Mouse (Mus musculus) B cell, adult 2 months (primary cell): ENCODE measurements around the gene Shisa4.

Experiments
- DNase-seq, 2 experiments: peaks; one replicate each; pipeline ENCODE4 v3.0.0; 2022

Gene Shisa4

DNA sequence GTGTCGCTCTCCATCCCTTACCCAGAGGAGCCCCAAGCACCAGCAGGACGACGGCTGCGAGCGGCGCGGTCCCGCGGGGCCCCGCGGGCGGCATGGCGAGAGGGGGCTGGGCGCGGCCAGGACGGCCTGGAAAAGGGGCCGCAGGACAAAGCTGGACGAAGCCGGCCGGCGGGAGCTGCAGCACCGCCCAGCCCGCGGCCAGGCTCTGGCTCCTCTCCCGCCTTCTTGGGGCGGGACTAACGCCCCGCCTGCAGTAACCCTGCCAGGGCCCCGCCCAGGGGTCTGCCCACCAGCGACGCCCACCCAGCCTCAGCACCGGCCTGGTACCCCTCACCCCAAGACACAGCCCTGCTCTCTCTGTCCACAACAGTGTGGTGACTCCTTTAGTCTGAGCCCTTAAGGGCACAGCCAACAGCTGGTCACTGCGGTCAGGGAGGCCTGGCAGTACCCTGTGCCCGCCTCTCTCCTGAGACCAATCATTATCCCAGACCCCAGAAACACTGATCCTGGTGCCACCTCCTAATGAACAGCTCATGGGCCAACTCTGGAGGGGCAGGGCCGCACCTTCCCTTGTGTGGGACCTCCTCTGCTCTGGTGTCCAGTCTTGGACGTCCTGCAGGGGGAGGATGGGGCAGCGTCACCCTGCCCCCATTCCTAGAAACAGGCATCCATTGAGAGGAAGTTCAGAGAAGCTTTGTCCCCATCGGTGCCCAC, at the start of gene Shisa4:
Gene Shisa4, minus strand, starts transcription at position 370 of the 714 bp plus-strand sequence.
- DNase-seq = no peak

DNA sequence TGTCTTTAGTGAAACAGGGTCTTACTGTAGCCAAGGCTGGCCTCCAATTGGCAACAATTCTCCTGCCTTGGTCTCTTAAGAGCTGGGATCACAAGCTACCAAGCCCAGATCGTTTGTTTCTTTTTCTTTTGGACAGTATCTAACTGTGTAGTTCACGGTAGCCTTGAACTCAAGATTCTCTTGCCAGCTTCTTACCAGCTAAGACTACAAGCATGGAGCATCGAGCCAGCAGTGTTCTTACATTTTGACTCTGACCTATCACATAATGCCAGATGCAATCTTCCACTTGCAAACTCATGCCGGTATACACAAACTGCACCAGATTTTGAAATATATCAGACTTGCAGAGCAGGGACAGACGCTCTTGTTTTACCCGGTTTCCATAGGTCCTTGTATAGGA, 47.7 kb upstream of the Shisa4 start:
- no peak for DNase-seq

DNA sequence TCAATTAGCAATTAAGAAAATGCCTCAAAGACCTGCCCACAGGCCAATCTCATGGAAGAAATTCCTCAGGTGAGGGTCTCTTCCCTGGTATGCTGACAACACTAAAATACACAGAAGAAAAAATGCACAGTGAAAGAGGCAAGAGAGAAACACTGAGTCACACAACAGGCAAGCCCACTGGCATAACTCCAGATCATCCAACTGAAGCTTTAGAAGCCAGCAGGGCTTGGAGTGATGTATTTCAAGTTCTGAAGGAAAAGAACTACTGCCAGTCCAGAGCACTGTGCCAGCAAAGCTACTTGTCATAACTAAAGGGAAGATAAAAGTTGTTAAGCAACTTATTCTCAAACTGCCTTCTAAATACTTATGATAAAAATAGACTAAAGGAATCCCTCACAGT, 39.0 kb upstream of the Shisa4 start:
- no peak for DNase-seq

DNA sequence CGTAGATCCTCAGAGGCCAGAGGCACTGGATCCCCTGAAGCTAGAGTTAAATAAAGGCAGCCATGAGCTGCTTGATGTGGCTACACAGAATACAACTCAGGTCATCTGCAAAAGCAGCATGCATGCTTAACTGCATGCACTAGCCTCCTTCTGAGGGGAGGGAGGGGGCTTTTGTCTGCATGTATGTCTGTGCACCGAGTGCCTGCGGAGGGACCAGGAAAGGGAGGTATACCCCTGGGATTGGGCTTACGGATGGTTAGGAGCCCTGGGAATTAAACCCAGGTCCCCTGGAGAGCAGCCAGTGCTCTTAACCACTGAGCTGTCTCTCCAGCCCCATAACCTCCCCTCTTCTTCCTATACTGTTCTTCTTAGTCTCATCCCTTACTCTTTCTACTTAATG, 37.1 kb upstream of the Shisa4 start:
- DNase-seq = no peak

DNA sequence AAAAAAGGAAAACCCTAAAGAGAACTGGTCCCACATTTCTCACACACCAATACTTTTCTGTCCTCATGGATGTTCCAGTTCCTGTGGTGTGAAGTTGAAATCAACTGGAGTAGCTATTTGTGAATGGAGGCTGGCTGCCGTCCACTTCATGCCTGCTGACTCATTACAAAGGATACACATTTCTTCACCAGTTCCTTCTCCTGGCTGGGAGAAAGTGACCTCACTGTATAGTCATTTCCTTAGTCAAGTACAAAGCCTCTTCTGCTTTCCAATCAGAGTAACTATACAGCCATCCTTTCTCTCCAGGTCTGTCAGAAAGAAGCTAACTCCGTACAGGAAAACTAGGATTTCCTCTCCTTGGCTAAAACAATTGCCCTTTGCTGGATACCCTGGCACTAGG, 35.9 kb upstream of the Shisa4 start:
- no peak for DNase-seq

DNA sequence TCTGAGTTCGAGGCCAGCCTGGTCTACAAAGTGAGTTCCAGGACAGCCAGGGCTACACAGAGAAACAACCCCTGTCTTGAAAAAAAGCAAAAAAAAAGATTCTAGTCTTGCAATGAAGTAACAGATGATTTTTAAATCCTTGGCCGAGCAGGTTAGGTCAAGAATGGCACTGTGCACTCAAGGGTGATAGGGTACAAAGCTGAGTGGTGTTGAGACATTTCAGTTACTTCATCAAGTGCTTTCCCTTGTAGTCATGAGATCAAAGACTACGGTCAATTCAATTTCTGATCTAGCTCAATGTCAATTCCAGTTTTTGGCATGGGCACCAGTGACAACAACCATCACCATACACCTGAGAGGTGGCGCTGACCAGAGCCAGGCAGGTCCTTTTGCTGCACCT, 33.9 kb upstream of the Shisa4 start:
- no peak for DNase-seq

DNA sequence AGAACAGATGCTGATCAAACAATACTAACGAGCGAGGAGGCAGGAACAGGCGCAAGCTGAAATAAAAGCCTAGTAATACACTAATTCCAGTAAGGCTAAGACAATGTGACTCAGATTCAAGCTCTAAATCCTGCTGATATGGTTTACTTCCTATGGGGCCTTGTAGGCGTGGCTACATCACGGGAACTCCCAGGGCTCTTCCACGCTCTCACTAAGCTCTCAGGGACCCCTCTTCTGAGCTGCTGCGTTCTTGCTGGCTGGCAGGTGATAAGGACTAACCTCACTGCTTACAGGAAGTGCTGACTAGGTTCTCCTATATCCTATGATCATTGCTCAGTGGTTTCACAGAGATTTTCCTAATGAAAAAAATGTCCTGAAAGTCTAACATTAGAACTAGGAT, 30.3 kb upstream of the Shisa4 start:
- DNase-seq = no peak

DNA sequence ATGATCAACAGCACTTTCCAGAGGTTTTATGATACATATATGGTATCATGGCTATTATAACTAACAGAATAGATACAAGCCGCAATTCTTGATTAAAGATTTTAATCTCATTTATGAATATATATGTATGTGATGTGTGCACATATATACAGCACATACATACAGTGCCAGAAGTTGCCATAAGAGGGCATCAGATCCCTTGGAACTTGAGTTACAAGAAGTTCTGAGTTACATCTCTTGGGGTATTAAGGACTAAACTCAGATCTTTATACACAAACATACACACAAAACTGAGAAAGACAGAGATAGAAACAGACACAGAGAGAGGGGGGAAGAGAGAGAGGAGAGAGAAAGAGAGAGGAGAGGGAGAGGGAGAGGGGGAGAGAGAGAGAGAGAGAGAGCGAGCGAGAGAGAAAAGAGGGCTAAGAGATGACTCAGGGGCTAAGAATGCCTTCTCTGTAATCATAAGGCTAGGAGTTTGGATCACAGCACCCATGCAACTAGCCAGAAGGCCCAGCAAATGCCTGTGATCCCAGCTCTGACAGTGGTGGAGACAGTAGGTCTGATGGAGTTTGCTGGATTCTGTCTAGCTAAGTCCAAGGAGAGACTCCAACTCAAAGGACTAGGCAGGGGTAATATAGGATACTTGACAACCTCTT, 26.5 kb upstream of the Shisa4 start:
- DNase-seq = no peak

DNA sequence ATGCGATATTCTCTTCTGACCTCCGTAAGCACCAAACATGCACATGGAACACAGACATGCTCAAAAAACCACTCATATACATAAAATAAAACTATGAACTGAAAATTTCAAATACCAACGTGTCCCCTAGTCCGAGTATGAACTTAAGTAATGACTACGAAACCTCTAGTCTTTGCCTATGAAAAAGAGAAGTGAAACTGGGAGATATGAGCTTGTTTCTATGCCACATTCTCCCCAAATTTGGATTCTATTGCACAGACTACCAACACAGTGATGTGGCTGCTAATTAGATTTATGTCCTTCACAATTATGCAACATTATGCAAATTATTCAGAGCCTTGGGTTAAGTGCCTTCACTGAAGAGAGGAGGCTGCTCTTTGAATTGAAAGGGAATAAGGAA, 24.4 kb upstream of the Shisa4 start:
- peak; percentile 2 to 9 for DNase-seq

DNA sequence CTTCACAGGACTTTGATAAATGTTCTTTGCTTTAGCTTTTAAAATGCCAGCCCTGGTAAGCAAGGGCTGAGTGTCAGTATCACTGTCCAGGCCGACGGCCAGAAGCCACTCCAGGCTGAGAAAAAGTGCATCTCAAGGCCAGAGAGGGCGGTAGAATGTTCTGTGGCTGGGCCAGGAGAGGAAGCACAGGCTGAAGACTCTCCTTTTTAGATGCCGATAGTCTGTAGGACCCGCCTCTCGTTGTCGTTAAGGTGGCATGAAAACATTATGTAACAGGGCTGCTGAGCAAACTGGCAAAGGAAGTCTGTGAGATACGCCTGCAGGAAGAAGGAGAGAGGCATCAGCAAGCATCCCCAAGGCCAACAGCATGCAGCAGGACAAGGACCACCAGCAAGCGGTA, 10.1 kb upstream of the Shisa4 start:
- no peak for DNase-seq

DNA sequence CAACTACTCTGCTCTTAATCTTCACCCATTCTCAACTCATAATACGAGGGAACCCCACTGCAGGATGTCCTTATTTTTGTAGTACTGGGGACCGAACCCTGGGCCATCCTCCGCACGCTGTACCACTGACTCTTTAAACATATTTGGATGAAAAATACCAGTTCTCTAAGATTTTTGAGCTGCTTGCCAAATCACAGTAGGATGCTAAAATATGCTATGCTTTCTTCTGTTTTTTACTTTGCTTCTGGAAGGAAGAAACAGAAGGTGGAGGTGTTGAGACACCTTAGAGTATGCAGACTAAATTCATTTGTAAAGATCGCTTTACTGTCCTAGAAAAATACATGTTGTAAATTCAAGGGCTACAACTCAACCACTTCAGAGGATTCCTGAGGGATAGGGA, 9.1 kb upstream of the Shisa4 start:
- DNase-seq = no peak

DNA sequence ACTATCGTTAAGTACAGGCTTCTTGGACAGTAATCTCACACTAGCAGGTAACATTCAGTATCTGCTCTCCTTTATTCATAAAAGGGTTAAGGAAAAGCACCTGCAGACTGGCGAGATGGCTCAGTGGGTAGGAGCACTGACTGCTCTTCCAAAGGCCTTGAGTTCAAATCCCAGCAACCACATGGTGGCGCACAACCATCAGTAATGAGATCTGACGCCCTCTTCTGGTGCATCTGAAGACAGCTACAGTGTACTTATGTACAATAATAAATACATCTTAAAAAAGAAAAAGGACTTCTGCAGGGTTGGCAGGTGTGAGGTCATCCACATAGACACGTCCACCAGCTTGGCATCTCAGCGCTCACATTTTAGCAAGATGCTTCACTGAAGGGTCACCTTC, 6.5 kb upstream of the Shisa4 start:
- DNase-seq = peak; percentile 19

DNA sequence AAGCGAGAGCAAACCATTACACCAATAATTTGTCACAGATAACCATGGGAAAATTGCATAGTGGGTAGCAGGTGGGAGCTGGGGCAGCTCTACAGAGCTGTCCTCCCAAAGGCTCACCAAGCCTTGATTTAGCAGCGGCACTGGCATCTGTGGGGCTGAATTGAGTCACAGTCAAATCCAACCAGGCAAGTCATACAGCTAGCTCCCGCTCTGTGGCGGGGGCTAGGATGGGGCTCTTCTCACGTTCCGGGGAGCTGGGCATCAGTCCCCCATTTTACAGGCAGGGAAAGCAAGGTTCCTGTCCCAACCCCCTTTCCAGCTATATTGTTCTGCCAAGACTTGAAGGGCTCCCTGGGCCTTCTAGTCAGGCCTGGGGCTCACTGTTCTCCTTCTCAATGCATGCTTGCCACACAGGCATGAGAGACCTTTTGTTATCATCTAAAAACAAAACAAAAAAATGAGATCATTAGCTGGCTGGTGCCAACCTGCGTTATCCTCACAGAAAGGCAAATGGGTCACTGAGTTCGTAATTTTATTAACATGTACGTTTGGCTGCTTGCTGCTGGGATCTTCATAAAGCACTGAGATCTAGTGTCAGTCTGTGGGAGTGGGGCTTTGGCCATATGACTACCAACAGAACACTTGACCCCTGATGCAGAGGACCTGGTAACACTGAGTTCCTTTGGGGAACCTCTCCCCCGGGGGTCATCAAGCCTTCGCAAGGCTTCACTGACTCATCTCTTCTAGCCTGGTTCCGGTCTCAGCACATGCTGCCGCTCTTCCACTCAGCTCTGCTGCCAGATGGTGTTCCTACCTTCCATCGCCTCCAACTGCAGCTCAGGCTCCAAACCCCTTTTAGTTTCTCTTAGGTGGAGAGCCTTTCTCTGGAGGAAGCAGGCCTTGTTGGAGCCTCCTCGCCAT, 5.3 kb upstream of the Shisa4 start:
- DNase-seq = no peak

DNA sequence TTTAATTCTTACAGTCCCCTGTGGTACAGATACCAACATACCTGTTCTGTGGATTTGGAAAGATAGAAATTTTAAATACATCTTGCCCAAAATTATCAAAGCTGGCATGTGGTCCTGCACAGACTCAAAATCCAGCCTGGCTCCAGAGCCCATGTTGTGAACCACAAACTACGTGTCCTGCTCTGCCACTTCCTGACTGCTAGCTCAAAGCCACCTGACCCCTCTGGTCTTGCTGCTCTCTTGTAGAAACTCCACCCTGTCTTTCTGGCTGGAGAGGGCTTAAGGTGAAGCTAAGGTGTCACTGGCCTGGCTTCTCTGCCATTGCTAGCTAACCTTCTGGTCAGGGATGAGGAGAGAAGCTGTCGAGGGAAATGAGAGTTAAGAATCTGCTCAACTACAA, 4.0 kb upstream of the Shisa4 start:
- DNase-seq = no peak

DNA sequence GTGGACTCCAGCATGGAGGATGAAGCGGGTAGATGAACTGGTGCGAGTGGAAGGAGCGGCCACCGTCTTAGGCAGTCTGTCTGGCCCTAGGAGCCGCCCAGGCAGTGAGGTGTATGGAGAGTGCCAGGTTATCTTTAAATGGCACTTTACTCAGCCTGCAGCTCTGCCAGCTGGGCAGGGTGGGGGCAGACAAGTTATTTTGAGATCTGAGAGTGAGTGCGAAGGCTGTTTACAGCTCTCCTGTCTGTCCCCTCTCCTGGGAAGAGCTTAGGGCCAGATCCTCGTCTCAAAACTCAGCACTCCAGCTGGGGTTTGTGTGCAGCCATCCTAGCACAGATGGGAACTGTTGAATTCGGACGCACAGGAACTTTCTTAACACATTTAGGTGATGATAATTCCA, 3.5 kb upstream of the Shisa4 start:
- DNase-seq = no peak

DNA sequence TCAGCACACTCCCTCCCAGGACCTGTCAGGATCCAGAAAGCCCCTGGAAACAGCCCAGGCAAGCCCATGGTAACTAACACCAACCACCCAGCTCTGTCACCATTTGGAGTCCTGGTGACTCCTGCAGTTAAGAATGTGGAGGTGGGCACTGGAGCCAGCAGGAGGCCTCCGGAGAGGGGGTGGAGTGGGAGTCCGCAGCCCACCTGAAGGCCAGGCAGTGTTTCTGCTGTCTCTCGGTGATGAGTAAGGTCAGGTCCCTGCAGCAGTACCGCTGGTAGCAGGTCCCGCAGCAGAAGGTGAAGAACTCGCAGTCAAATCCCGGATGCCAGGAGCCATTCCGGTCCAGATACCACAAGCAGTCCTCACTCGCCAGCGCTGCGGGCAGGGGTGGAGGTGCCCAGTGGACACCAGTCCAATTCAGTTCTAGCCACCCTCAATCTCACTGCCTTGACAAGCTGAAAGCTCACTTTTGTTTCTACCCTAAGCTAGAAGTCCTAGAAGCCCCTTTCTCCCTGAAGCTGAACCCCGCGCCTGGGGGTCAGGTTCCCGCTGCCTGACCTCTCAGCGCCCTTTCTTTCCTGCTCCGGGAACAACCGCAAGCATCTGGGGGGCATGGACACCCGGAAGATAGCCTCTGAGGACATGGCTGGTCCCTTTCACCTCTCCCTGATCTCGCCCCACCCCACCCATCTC, 716 bp downstream of the Shisa4 start:
- no peak for DNase-seq

DNA sequence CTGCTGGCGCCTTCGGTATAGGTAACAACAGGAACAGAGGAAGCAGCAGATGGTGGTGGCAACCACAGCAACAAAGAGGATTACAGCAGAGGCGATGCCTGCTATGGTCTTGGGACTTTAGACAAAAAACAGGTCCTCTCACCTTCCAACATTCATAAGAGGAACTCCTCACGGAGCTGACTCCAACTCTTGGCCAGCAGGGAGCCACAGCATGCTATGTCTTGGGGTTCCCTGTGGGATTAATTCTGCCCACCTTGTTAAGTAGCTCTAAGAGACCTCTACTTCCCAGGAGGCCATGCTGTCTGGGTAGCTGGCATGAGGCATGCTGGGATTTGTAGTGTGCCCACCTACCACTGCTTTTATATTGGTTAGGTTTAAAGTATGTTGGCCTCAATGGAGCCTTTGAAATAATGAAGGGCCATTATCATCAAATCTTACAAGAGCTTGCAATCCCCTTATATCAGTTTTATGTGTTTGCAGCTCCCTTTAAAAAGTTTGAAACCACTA, 1.8 kb downstream of the Shisa4 start:
- no peak for DNase-seq

DNA sequence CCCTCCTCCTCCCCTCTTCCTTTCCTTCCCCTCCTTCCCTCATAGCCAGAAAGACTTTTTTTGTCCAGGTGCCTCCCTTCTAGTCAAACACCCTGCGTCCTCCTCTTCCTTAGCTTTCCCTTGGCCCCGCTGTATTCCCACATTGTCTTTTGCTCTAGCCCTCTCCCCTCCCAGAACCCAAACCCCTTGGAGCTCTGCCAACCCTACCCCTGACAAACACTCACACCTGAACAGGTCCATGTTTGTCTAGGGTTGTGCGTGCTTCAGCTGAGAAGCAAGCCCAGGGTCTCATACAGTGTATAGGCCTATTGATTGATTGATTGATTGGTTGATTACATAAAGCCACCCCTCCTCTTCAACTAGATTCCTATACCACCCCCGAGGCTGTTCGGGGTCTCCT, 5.6 kb downstream of the Shisa4 start:
- no peak for DNase-seq

DNA sequence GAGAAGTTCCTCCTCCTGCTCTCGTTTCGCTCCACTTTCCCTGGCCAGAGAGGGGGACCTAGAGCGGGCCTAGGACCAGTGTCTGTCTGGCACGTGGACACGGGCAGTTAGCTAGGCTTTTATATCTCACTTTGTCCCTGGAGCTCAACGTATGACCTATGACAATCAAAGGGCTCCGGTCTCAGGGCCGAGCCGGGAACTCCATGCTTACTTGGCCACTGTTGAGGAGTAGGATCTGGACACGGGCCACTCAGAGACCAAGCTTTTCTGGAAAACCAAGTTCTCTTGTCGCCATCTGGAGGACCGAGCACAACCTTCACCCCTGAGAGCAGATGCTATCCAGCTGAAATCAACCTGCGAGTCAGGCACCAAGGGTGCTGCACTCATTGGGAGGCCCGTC, 6.1 kb downstream of the Shisa4 start:
- peak in 1 of 2 experiments; percentile 13 for DNase-seq

DNA sequence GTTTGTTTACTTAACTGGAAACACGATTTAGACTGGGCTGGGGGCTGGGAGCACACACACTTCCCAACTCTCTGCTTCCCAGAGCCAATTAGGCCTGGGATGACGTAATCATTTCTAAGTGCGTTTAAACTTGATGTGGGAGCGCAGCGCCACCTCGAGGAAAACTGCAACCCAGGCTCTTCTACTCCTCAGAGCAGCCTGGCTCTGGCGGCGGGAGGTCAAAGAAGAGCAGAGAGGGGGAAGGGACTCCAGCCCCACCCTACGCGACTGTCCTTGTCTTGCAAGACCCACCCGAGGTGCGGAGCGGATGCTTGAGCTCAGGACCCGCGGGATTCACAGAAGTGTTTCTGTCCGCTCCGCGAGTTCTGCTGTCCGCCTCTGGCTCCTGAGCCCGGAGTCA, 6.8 kb downstream of the Shisa4 start:
- peak; percentile 58 to 59 for DNase-seq

DNA sequence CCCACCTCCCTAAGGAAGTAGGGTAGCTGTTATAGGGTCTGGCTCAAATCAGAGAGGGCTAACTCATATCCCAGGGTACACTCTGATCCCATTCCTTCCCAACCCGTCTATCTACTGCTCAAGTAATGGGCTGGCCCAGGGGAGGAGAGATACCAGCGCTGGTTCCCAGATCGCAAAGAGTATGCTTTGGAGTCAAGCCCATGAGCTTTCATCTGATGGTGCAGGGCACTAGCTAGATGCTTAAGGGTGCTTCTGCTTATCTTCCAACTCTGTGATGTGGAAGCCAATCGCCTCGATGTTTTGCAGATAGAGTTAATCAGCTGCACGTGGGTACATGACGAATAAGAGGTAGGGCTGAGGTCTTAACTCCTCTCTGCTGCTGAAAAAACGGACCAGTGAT, 7.4 kb downstream of the Shisa4 start:
- DNase-seq = no peak

DNA sequence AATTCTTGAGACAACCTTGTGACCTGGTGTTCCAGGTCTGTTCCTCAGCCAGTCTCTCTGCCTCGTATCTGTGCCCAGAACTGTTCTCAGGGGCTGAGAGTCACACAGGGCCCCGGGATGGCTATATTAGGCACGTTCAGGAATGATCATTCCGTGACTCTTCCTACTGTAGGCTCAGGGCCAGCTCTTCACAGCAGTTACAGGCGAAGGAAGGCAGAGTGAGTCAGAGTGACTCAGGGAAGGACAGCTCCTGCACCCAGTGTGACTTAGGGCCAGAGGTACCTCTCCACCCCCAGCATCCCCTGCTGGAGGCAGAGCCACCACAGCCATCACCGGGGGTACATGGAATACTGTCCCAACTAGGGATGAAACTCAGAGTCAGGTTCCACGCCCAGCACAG, 8.0 kb downstream of the Shisa4 start:
- no peak for DNase-seq

DNA sequence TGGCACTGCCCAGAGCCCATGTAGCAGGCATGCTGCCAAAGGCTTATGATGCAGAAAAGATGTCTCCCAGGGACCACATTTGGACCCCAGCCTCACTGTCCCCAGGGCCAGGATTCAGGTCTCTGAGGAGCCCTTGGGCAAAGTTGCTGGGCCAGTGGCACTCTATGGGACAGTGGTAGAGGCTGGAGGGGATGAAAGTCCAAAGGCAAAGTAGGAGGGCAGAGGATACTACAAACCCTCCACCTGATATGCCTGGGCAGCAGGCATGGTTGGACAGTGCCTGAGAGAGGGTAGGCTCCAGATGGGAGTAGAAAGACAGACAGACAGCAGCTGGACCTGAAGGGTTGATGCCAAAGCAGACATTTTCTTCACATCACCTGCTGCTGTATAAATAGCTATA, 8.7 kb downstream of the Shisa4 start:
- DNase-seq = no peak
